Mouse (Mus musculus): ENCODE data around the gene Lgals3bp.

Lgals3bp gene

DNA sequence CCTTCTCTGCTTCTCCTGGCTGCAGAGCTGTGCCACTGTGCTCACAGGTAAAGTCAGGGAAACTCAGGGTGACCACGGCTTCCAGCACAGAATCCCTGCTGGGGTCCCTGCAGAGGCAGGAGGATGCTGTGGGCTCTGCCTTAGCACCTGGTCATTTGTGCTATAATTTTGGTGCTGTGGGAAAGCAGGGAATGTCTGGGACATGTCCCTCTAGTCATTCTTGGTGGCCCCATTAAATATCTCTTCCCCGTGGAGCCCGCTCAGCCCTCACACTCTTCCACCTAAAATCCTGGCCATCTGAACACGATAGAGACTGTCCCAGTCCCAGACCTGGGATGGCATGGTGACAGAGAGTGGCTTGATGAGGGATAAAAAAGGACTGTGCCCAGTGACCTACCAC is 37.9 kb downstream of the Lgals3bp start:
- no peak for DNase-seq (ENCODE audit: low read depth in 1 of 2, low spot score in 2 of 2)

- peak; percentile 49 to 82 for DNase-seq (ENCODE audit: low read depth in 1 of 2, low spot score in 2 of 2)
Measured at GRCm38 (mm10) chr11:118362971-118363518, 38.8 kb downstream of the Lgals3bp start.

- DNase-seq (ENCODE audit: low read depth in 1 of 2, low spot score in 2 of 2), result no peak
Measured at GRCm38 (mm10) chr11:118362501-118362900, 39.4 kb downstream of the Lgals3bp start.

DNA sequence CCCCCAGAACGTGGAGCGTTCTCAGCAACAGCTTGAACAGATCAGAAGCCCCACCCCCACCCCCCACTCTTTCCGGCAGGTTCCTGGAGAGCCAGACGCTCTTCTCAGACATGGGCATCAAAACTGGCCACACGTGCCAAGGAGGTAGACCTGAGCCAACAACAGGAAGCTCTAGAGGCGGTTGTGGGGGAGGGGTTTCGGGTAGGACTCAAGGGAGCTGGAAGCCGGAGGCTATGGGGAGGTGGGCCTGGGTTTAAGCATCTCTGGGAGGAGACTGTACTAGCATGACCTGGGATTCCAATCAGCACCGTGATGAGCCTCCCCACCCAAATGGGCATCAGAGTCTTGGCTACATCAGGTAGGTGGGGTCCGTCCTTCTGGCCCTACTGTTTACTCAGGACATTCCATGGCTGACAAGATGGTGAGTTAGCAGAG is 41.0 kb downstream of the Lgals3bp start:
- no peak for DNase-seq (ENCODE audit: low read depth in 1 of 2, low spot score in 2 of 2)

DNA sequence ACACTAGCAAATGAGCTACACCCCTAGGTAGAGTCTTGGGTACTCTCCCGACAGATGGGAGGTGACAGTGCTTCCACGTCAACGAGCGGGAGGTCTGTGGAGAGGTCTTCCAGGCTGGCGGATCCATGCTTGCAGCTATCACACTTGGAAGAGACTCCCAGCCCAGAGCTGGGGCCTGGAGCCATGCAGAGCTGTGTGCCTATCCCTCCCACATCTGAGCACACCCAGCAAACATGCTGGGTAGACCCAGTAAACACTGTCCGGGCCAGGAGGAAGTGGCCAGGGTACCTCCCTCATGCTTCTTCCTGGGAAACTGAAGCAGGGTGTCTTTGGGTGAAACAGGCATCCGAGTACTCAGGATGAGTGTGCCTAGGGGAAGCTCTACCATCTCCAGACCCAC is 41.4 kb downstream of the Lgals3bp start:
- no peak for DNase-seq (ENCODE audit: low read depth in 1 of 2, low spot score in 2 of 2)

GRCm38 (mm10) chr11:118355640-118356039 is 46.3 kb downstream of the Lgals3bp start, which contains the start of gene Timp2:
Gene Timp2, minus strand, starts transcription at chr11:118355740.
- no peak for DNase-seq (ENCODE audit: low read depth in 1 of 2, low spot score in 2 of 2)

DNA sequence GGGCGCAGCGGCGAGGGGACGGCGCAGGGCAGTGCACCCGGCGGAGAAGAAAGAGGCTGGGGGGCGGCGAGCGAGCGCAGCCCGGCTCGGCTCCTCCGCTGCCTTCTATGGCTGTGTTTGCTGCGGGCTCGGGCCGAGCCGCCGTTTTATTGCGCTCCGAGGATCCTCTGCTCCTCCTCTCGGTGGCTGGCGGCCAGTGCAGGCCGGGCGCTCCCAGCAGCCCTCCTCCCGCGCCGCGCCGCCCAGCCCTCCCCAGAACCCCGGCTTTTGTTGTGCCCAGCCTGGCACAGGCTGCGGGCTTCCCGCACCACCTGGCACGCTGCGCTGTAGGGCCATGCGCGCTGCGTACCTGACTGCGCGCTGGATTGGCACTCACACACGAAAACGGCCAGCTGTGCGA is 46.7 kb downstream of the Lgals3bp start:
- peak in 1 of 2 experiments; percentile 54 for DNase-seq (ENCODE audit: low read depth in 1 of 2, low spot score in 2 of 2)

- DNase-seq (ENCODE audit: low read depth in 1 of 2, low spot score in 2 of 2), result no peak
Measured at GRCm38 (mm10) chr11:118354636-118355191, 47.2 kb downstream of the Lgals3bp start.

DNA sequence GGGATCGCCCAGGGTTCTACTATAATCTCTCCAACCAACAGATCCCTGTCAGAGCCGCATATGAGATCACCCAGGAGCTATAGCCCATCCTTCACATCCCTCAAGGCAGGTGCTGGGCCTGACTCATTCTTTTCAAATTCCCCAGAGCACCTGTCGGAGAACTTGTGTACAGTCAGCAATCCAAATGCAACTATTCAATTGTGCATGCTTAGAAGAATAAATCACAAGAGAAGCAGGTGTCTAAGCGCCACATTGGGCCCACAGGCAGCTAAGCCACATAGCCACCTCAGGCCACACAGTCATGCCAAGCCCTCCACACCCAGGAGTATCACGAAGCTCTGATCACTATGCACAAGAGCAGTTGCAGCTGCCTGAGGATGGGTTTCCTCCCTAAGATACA is 52.4 kb downstream of the Lgals3bp start:
- no peak for DNase-seq (ENCODE audit: low read depth in 1 of 2, low spot score in 2 of 2)

DNA sequence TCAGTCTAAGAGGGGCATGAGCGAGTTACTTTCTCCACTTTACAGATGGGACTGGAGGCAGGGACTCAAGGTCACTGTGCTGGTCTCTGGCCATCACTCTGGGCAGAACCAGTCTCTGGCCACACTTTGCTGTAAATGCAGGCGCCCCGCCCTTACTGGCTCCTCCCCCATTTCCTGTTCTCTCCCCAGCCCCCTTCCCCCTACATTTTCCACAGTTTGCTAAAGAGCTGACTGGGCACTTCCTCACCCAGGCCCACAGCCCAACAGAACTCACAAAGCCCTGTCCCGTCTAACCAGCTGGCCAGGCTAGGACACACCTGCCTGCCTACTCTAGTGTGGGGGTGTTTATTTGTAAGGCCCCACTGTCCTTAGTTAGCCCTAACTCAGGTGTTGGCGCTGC is 53.0 kb downstream of the Lgals3bp start:
- DNase-seq (ENCODE audit: low read depth in 1 of 2, low spot score in 2 of 2), result no peak

- DNase-seq (ENCODE audit: low read depth in 1 of 2, low spot score in 2 of 2), result no peak
Measured at GRCm38 (mm10) chr11:118348419-118348818, 53.5 kb downstream of the Lgals3bp start.

DNA sequence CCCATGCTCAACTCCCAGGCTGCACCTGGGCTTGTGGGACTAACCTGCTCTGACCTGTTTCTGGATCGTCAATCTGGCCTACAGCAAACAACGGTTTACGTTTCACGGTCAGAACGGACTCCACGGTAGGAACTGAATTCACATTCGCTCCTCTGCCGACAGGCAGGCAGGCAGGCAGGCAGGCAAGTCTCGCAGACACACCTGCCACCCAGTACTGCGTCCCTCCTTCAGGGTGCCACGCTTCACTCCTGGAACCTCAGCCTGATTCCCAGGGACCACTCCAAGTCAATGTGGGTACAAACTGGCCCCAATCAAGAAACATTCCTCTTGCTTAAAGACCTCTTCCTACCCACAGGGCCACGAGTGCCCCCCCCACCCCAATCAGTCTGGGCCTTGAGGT is 54.0 kb downstream of the Lgals3bp start:
- no peak for DNase-seq (ENCODE audit: low read depth in 1 of 2, low spot score in 2 of 2)

DNA sequence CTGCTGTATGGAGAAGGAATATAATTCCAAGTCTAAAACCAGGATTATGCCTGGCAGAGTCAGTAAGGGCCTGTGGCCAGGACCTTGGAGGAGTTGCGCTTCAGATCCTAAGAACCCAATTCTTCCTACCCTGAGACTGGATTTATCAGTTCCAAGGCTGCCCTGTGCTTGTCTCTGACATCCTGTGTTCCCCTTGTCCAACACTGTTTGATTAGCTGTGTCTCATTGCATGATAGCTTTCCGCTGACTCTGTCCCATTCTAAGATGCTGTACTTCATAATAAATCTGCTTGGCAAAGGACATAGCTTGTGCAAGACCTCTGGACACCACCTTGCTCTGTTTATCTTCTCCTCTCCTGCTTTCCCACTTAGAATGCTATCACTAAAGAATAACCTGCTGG is 54.5 kb downstream of the Lgals3bp start:
- DNase-seq (ENCODE audit: low read depth in 1 of 2, low spot score in 2 of 2), result no peak

- DNase-seq (ENCODE audit: low read depth in 1 of 2, low spot score in 2 of 2), result no peak
Measured at GRCm38 (mm10) chr11:118346395-118347096, 55.3 kb downstream of the Lgals3bp start.

GRCm38 (mm10) chr11:118345693-118346092 is 56.2 kb downstream of the Lgals3bp start:
- DNase-seq (ENCODE audit: low read depth in 1 of 2, low spot score in 2 of 2), result no peak

GRCm38 (mm10) chr11:118343629-118344028 is 58.3 kb downstream of the Lgals3bp start:
- DNase-seq (ENCODE audit: low read depth in 1 of 2, low spot score in 2 of 2), result no peak
